Mouse (Mus musculus): ENCODE results near the gene Gm11567. TPM values are rescaled to one million over a fixed set of nuclear protein-coding genes. Genes with fewer than 3 reads are reported as not detected.

Gene Gm11567
- polyA plus RNA-seq, 1 experiment from 2014 or later = not detected

Other genes starting within 250 kb of the Gm11567 start
- not detected in 2 replicates for gene Krtap4-2, start 244.1 kb upstream of the Gm11567 start, polyA plus RNA-seq (2015; fragmentation: Nextera tagmentation; extraction: Ambion mirVana)
- gene Krtap4-7, start 235.1 kb upstream of the Gm11567 start, polyA plus RNA-seq (2015; fragmentation: Nextera tagmentation; extraction: Ambion mirVana) = not detected in 2 replicates
- not detected in 2 replicates for gene Gm11555, start 229.0 kb upstream of the Gm11567 start, polyA plus RNA-seq (2015; fragmentation: Nextera tagmentation; extraction: Ambion mirVana)
- gene Gm11563, start 220.2 kb upstream of the Gm11567 start, polyA plus RNA-seq (2015; fragmentation: Nextera tagmentation; extraction: Ambion mirVana) = not detected in 2 replicates
- gene Krtap4-6, start 213.2 kb upstream of the Gm11567 start, polyA plus RNA-seq (2015; fragmentation: Nextera tagmentation; extraction: Ambion mirVana) = not detected in 2 replicates
- gene Gm14190, start 188.4 kb upstream of the Gm11567 start, polyA plus RNA-seq (2015; fragmentation: Nextera tagmentation; extraction: Ambion mirVana) = not detected in 2 replicates
- not detected in 2 replicates for gene Gm14180, start 144.9 kb upstream of the Gm11567 start, polyA plus RNA-seq (2015; fragmentation: Nextera tagmentation; extraction: Ambion mirVana)
- gene Gm11595, start 106.3 kb upstream of the Gm11567 start, polyA plus RNA-seq (2015; fragmentation: Nextera tagmentation; extraction: Ambion mirVana) = not detected in 2 replicates
- not detected in 2 replicates for gene Krtap4-8, start 98.5 kb upstream of the Gm11567 start, polyA plus RNA-seq (2015; fragmentation: Nextera tagmentation; extraction: Ambion mirVana)
- not detected in 2 replicates for gene Krtap4-9, start 94.0 kb upstream of the Gm11567 start, polyA plus RNA-seq (2015; fragmentation: Nextera tagmentation; extraction: Ambion mirVana)
- gene Gm11596, start 85.7 kb upstream of the Gm11567 start, polyA plus RNA-seq (2015; fragmentation: Nextera tagmentation; extraction: Ambion mirVana) = not detected in 2 replicates
- not detected in 2 replicates for gene Gm11569, start 80.3 kb upstream of the Gm11567 start, polyA plus RNA-seq (2015; fragmentation: Nextera tagmentation; extraction: Ambion mirVana)
- gene Gm11554, start 74.7 kb upstream of the Gm11567 start, polyA plus RNA-seq (2015; fragmentation: Nextera tagmentation; extraction: Ambion mirVana) = not detected in 2 replicates
- gene Krtap4-13, start 69.3 kb upstream of the Gm11567 start, polyA plus RNA-seq (2015; fragmentation: Nextera tagmentation; extraction: Ambion mirVana) = not detected in 2 replicates
- not detected in 2 replicates for gene Gm11564, start 63.5 kb upstream of the Gm11567 start, polyA plus RNA-seq (2015; fragmentation: Nextera tagmentation; extraction: Ambion mirVana)
- gene 2300003K06Rik, start 41.1 kb upstream of the Gm11567 start, polyA plus RNA-seq (2015; fragmentation: Nextera tagmentation; extraction: Ambion mirVana) = not detected in 2 replicates
- not detected in 2 replicates for gene Krtap4-16, start 27.6 kb upstream of the Gm11567 start, polyA plus RNA-seq (2015; fragmentation: Nextera tagmentation; extraction: Ambion mirVana)
- gene Gm11568, start 21.3 kb upstream of the Gm11567 start, polyA plus RNA-seq (2015; fragmentation: Nextera tagmentation; extraction: Ambion mirVana) = not detected in 2 replicates
- gene Gm11559, start 14.7 kb upstream of the Gm11567 start, polyA plus RNA-seq (2015; fragmentation: Nextera tagmentation; extraction: Ambion mirVana) = not detected in 2 replicates
- gene Krtap9-1, start 5.8 kb upstream of the Gm11567 start, polyA plus RNA-seq (2015; fragmentation: Nextera tagmentation; extraction: Ambion mirVana) = not detected in 2 replicates
- gene Krtap31-1, start 28.7 kb downstream of the Gm11567 start, polyA plus RNA-seq (2015; fragmentation: Nextera tagmentation; extraction: Ambion mirVana) = not detected in 2 replicates
- not detected in 2 replicates for gene Gm11565, start 35.6 kb downstream of the Gm11567 start, polyA plus RNA-seq (2015; fragmentation: Nextera tagmentation; extraction: Ambion mirVana)
- gene Krtap31-2, start 57.1 kb downstream of the Gm11567 start, polyA plus RNA-seq (2015; fragmentation: Nextera tagmentation; extraction: Ambion mirVana) = not detected in 2 replicates
- gene Krtap9-5, start 69.3 kb downstream of the Gm11567 start, polyA plus RNA-seq (2015; fragmentation: Nextera tagmentation; extraction: Ambion mirVana) = not detected in 2 replicates
- not detected in 2 replicates for gene Krtap29-1, start 99.9 kb downstream of the Gm11567 start, polyA plus RNA-seq (2015; fragmentation: Nextera tagmentation; extraction: Ambion mirVana)
- not detected in 2 replicates for gene Krtap16-1, start 107.4 kb downstream of the Gm11567 start, polyA plus RNA-seq (2015; fragmentation: Nextera tagmentation; extraction: Ambion mirVana)
- not detected in 2 replicates for gene Krtap17-1, start 114.8 kb downstream of the Gm11567 start, polyA plus RNA-seq (2015; fragmentation: Nextera tagmentation; extraction: Ambion mirVana)
- not detected in 2 replicates for gene Krt33a, start 137.0 kb downstream of the Gm11567 start, polyA plus RNA-seq (2015; fragmentation: Nextera tagmentation; extraction: Ambion mirVana)
- not detected in 2 replicates for gene Krt33b, start 150.7 kb downstream of the Gm11567 start, polyA plus RNA-seq (2015; fragmentation: Nextera tagmentation; extraction: Ambion mirVana)
- gene Krt34, start 162.4 kb downstream of the Gm11567 start, polyA plus RNA-seq (2015; fragmentation: Nextera tagmentation; extraction: Ambion mirVana) = not detected in 2 replicates
- not detected in 2 replicates for gene Krt31, start 171.4 kb downstream of the Gm11567 start, polyA plus RNA-seq (2015; fragmentation: Nextera tagmentation; extraction: Ambion mirVana)
- not detected in 2 replicates for gene Krt32, start 209.0 kb downstream of the Gm11567 start, polyA plus RNA-seq (2015; fragmentation: Nextera tagmentation; extraction: Ambion mirVana)
- not detected in 2 replicates for gene Krt35, start 217.1 kb downstream of the Gm11567 start, polyA plus RNA-seq (2015; fragmentation: Nextera tagmentation; extraction: Ambion mirVana)
- gene Krt36, start 226.4 kb downstream of the Gm11567 start, polyA plus RNA-seq (2015; fragmentation: Nextera tagmentation; extraction: Ambion mirVana) = 0.86 and 1.2 TPM in 2 replicates
- 0.51 and 0.57 TPM in 2 replicates for gene Krt13, start 242.4 kb downstream of the Gm11567 start, polyA plus RNA-seq (2015; fragmentation: Nextera tagmentation; extraction: Ambion mirVana)

All from kidney, embryonic 15.5 days (tissue).